Mouse (Mus musculus) embryonic facial prominence, embryonic 14.5 days (tissue): ENCODE measurements around the gene Ttc37. TPM values are rescaled to one million over a fixed set of nuclear protein-coding genes. Genes with fewer than 3 reads are reported as not detected.

ENCODE experiments used
- ATAC-seq: fragments of 200-750 bp; cut with Nextera tagmentation; 2 replicates; pipeline ENCODE4 v1.8.0; 2017; ENCODE audit warnings: low read depth, moderate number of reproducible peaks, moderate TSS enrichment
- DNase-seq: peaks from one replicate; pipeline ENCODE4 v3.0.0-alpha.2; 2015; ENCODE audit warnings: low spot score
- H3K27ac ChIP-seq: fragments of 300-500 bp; sonication (generic); replicated peaks from 2 replicates; pipeline ENCODE4 v1.5.1; 2014; ENCODE audit warnings: low read depth, mild to moderate bottlenecking, low read length, moderate library complexity
- H3K27me3 ChIP-seq: fragments of 300-500 bp; sonication (generic); replicated peaks from 2 replicates; pipeline ENCODE4 v1.6.1; 2014; ENCODE audit warnings: low read length; ENCODE audit not compliant: control insufficient read depth, insufficient read depth
- H3K36me3 ChIP-seq: fragments of 300-500 bp; sonication (generic); 2 replicates; pipeline ENCODE4 v1.6.1; 2014; ENCODE audit warnings: low read length, mixed read lengths; ENCODE audit not compliant: control insufficient read depth, insufficient read depth
- H3K4me1 ChIP-seq: fragments of 300-500 bp; sonication (generic); 2 replicates; pipeline ENCODE4 v1.6.1; 2014; ENCODE audit warnings: antibody characterized with exemption, low read length; ENCODE audit not compliant: control insufficient read depth, insufficient read depth
- H3K4me2 ChIP-seq: fragments of 300-500 bp; sonication (generic); 2 replicates; pipeline ENCODE4 v1.6.1; 2014; ENCODE audit warnings: low read depth, mild to moderate bottlenecking, low read length, moderate library complexity, mixed read lengths
- H3K4me3 ChIP-seq: fragments of 300-500 bp; sonication (generic); 2 replicates; pipeline ENCODE4 v1.5.1; 2014; ENCODE audit warnings: low read depth, mild to moderate bottlenecking, low read length
- H3K9ac ChIP-seq: fragments of 300-500 bp; sonication (generic); 2 replicates; pipeline ENCODE4 v1.6.1; 2014; ENCODE audit warnings: low read depth, mild to moderate bottlenecking, low read length, moderate library complexity, mixed read lengths
- H3K9me3 ChIP-seq: fragments of 300-500 bp; sonication (generic); 2 replicates; pipeline ENCODE4 v1.6.1; 2016; ENCODE audit warnings: low read length; ENCODE audit not compliant: control insufficient read depth
- WGBS: fragments of 180-500 bp; shearing (Covaris S2); extraction: QIAGEN DNeasy Blood & Tissue Kit; methylation state at CpG from one replicate; pipeline ENCODE4 v1.1.7; 2014; 5-methylcytosine and 5-hydroxymethylcytosine counted together
- polyA plus RNA-seq: library from polyadenylated mRNA; unstranded; fragments of >200 nt; fragmentation: Nextera tagmentation; extraction: Ambion mirVana; gene quantifications from 2 replicates; pipeline ENCODE4 v1.2.1, GENCODE M21; 2014

The Ttc37 gene
- polyA plus RNA-seq, 1 experiment from 2014 or later, result 19.6 TPM

- Histone ChIP-seq H3K27ac (no peak overlapping the region), H3K36me3 (peaks cover 9% of the 10 kb centered on the region; the same call in 1 of the 2 replicates), H3K4me3 (no peak overlapping the region), H3K9me3 (no peaks in the 10 kb centered on the region), H3K4me1 (no peaks in the 10 kb centered on the region), H3K27me3 (peaks cover 6% of the 10 kb centered on the region), H3K4me2 (no peak overlapping the region), H3K9ac (no peak overlapping the region)
- WGBS, result 86% methylated on average over 3 of the region's 3 CpGs
- no peak for ATAC-seq
- DNase-seq, result no peak
These were observed 36.0 kb upstream of the Ttc37 start for GRCm38 (mm10) chr13:76062569-76062968.

DNA sequence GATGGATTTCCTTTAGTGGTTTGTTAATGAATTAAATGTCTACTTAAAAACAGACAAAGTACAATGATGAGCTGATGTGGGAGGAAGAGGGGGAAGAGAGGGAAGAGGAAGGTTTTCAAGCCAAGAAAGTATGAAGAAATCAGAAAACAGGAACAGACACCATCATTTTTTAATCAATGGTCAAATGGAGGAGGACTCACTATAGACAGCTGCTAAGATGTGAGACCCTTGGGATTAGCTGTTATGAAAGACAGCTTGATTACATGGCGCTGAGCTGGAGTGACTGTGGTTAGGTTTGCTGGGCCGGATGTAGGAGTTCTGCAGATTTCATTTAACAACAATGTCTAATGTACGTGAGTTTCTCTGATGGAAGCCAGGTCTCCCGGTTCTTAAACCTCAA lies 35.0 kb upstream of the Ttc37 start:
- no peak overlapping the region for H3K4me2 ChIP-seq
- H3K27me3 ChIP-seq, result no peaks in the 10 kb centered on the region
- no peak for DNase-seq
- H3K4me3 ChIP-seq, result no peak overlapping the region
- no peak for ATAC-seq
- H3K4me1 ChIP-seq, result no peaks in the 10 kb centered on the region
- peaks cover 9% of the 10 kb centered on the region; the same call in 1 of the 2 replicates for H3K36me3 ChIP-seq
- H3K9me3 ChIP-seq, result no peaks in the 10 kb centered on the region
- WGBS, result 86% methylated on average over 4 of the region's 4 CpGs
- no peak overlapping the region for H3K9ac ChIP-seq
- no peak overlapping the region for H3K27ac ChIP-seq

- Histone ChIP-seq H3K27me3 (no peaks in the 10 kb centered on the region), H3K4me3 (no peak overlapping the region), H3K27ac (no peak overlapping the region), H3K9ac (no peak overlapping the region), H3K4me2 (no peak overlapping the region), H3K4me1 (no peaks in the 10 kb centered on the region), H3K9me3 (no peaks in the 10 kb centered on the region), H3K36me3 (peaks cover 9% of the 10 kb centered on the region; the same call in 1 of the 2 replicates)
- ATAC-seq (no peak), DNase-seq (no peak)
- WGBS, result 59% methylated on average over 13 of the region's 13 CpGs
These were observed 34.1 kb upstream of the Ttc37 start for GRCm38 (mm10) chr13:76064363-76064945.

GRCm38 (mm10) chr13:76074323-76074722 lies 24.2 kb upstream of the Ttc37 start:
- 75% methylated on average over 1 of the region's 1 CpGs for WGBS
- no peaks in the 10 kb centered on the region for H3K9me3 ChIP-seq
- DNase-seq (no peak), ATAC-seq (no peak)
- no peak overlapping the region for H3K4me2 ChIP-seq
- H3K4me1 ChIP-seq, result no peaks in the 10 kb centered on the region
- H3K36me3 ChIP-seq, result no peaks in the 10 kb centered on the region; the same call in 1 of the 2 replicates
- no peak overlapping the region for H3K9ac ChIP-seq
- H3K4me3 ChIP-seq, result no peak overlapping the region
- no peaks in the 10 kb centered on the region for H3K27me3 ChIP-seq
- H3K27ac ChIP-seq, result no peak overlapping the region

DNA sequence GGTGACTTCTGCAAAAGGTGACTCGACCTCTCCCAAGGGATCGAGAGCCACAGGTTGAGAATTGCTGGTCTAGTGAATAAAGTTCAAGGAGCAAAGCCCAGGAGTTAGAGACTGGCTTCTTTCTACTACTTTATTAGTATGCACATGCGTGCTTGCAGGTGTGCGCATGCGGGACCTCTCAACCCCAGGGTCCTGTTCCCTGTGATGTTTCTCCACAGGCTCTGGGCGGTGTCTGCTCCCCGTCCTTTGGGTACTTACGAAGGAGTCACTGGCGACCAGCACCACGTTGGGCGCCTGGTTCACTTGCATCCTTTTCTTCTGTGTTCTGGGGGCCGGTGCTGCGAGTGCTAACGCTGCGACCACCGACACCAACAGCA lies 430 bp upstream of the Ttc37 start:
- Histone ChIP-seq H3K9ac (peak overlapping the region; percentile 79), H3K4me2 (peak overlapping the region; percentile 61), H3K36me3 (peaks cover 11% of the 10 kb centered on the region; the same call in 1 of the 2 replicates), H3K4me3 (peak overlapping the region; percentile 72), H3K27me3 (no peaks in the 10 kb centered on the region), H3K27ac (peak overlapping the region; percentile 84), H3K9me3 (no peaks in the 10 kb centered on the region), H3K4me1 (peaks cover 6% of the 10 kb centered on the region; the same call in 1 of the 2 replicates)
- 3% methylated on average over 16 of the region's 16 CpGs for WGBS
- peak; percentile 84 for ATAC-seq
- peak; percentile 65 for DNase-seq

GRCm38 (mm10) chr13:76101989-76102388 lies 3.5 kb downstream of the Ttc37 start:
- Histone ChIP-seq H3K36me3 (peaks cover 14% of the 10 kb centered on the region; the same call in 1 of the 2 replicates), H3K9me3 (no peaks in the 10 kb centered on the region), H3K27ac (no peak overlapping the region), H3K27me3 (no peaks in the 10 kb centered on the region), H3K4me2 (no peak overlapping the region), H3K9ac (no peak overlapping the region), H3K4me1 (peaks cover 6% of the 10 kb centered on the region; the same call in 1 of the 2 replicates), H3K4me3 (no peak overlapping the region)
- 82% methylated on average over 2 of the region's 2 CpGs for WGBS
- no peak for ATAC-seq
- DNase-seq, result no peak

GRCm38 (mm10) chr13:76109069-76109824 lies 10.7 kb downstream of the Ttc37 start:
- no peak overlapping the region for H3K4me2 ChIP-seq
- H3K4me3 ChIP-seq, result no peak overlapping the region
- 88% methylated on average over 18 of the region's 18 CpGs for WGBS
- no peaks in the 10 kb centered on the region for H3K9me3 ChIP-seq
- peaks cover 55% of the 10 kb centered on the region for H3K36me3 ChIP-seq
- H3K27me3 ChIP-seq, result no peaks in the 10 kb centered on the region
- no peak overlapping the region for H3K27ac ChIP-seq
- ATAC-seq (no peak), DNase-seq (no peak)
- H3K4me1 ChIP-seq, result no peaks in the 10 kb centered on the region
- H3K9ac ChIP-seq, result no peak overlapping the region

DNA sequence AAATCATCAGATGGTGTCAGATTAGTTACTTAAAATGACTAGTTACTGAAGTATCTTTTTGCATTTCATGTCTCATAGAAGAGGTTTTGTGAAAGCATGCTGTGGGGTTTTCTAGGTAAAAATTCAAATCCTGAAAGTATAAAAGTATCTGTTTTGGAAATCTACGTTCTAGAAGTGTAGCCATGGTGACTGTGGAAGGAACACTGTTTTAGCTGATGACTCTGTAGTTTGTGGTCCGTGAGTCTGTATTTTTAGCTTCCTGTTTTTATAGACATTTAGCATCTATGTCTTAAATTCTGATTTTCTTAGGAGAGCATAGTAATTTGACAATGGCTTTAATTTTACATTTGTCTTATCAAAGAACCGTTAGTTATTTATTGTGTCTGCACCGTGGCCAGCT lies 30.3 kb downstream of the Ttc37 start:
- Histone ChIP-seq H3K36me3 (peaks cover 87% of the 10 kb centered on the region), H3K27ac (no peak overlapping the region), H3K4me2 (no peak overlapping the region), H3K9ac (no peak overlapping the region), H3K27me3 (no peaks in the 10 kb centered on the region), H3K9me3 (no peaks in the 10 kb centered on the region), H3K4me1 (no peaks in the 10 kb centered on the region), H3K4me3 (no peak overlapping the region)
- DNase-seq (no peak), ATAC-seq (no peak)
- 85% methylated on average over 4 of the region's 4 CpGs for WGBS
